ENCODE assay signal across 33 mouse cellular contexts in the genomic region with DNA sequence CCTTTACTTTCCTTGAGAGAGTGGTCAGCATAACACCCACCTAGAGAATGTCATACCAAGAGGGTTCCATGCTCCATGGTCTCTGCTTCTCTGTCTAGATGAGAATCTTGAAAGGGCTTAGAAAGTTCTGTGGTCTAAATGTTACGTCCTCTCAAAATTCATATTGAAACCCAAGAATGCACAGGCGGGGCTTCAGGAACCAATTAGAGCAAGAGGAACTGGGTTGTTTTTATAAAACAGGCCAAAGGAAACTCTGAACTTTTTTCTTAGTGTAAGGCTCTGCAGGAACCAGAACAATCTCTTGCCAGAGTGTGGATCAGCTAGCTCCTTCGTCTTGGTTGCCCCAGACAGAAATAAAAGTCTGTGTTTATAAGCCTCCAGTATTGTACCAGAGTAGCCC. TPM values are rescaled to one million over a fixed set of nuclear protein-coding genes. Genes with fewer than 3 reads are reported as not detected.
DNase-seq lines count a peak whose midpoint lies in the region; ATAC-seq and TF ChIP-seq lines count a peak whose summit lies in the region.
"Had no signal": no experiment of that assay in that cellular context is flagged by ENCODE, and none has a peak within 500 bp of the region (broad histone marks: within the 10 kb centered on the region; RNA-seq: fewer than 3 reads in every experiment).

No protein-coding gene starts in this region.

- H3K27ac ChIP-seq in liver, adult 2 months (replicated peaks; ENCODE audit: insufficient read depth, low read depth, low read length) = peak overlapping the region; percentile 67
- H3K27ac ChIP-seq in liver, embryonic 12.5 days = no peak overlapping the region
- H3K27ac ChIP-seq in midbrain, postnatal 0 days (ENCODE audit: low read depth, low read length) = no peak overlapping the region
- H3K27ac ChIP-seq: embryonic facial prominence, embryonic 15.5 days; forebrain, embryonic 12.5 days; heart, embryonic 10.5 days; hindbrain, embryonic 12.5 days; hindbrain, postnatal 0 days; left cerebral cortex, adult 2 months; limb, embryonic 12.5 days; liver, embryonic 13.5 days; macrophage; midbrain, embryonic 13.5 days had no signal

- no peak for TF ChIP-seq POLR2A in liver, adult 2 months (IDR thresholded peaks at IDR 0.05; ENCODE audit: extremely low read depth, insufficient read depth, low read length)

- peaks cover 24% of the 10 kb centered on the region; the same call in 1 of the 2 replicates for H3K4me1 ChIP-seq in liver, adult 2 months (ENCODE audit: control insufficient read depth, insufficient read depth, low read length)
- no peaks in the 10 kb centered on the region for H3K4me1 ChIP-seq in liver, embryonic 12.5 days
- no peaks in the 10 kb centered on the region for H3K4me1 ChIP-seq in midbrain, postnatal 0 days (ENCODE audit: insufficient read depth, low read length)
- H3K4me1 ChIP-seq: embryonic facial prominence, embryonic 15.5 days; forebrain, embryonic 12.5 days; heart, embryonic 10.5 days; hindbrain, embryonic 12.5 days; limb, embryonic 12.5 days; liver, embryonic 13.5 days; midbrain, embryonic 13.5 days had no signal

- DNase-seq in kidney, adult 18-20 months = peak; percentile 28
- DNase-seq in kidney, postnatal 25 days = no peak
- no peak for DNase-seq in liver, adult 2 months (ENCODE audit: extremely low read depth, low read depth, low spot score)
- no peak for DNase-seq in layer of hippocampus, adult 9-11 months
- DNase-seq in midbrain, postnatal 0 days (ENCODE audit: low spot score) = no peak
- DNase-seq: adrenal gland, postnatal 25 days; B cell, adult 2 months; cerebellum, adult 11-12 months; cerebellum, postnatal 10 days; gastrocnemius, postnatal 14 days; heart, postnatal 36 days; liver, embryonic 13.5 days; lung, adult 2 months; lung, postnatal 10 days had no signal

- no peak for TF ChIP-seq CTCF in liver, adult 2 months (IDR thresholded peaks at IDR 0.05; ENCODE audit: low read depth, low read length)
- TF ChIP-seq CTCF in midbrain, postnatal 0 days (IDR thresholded peaks at IDR 0.05) = no peak

- ATAC-seq in liver, embryonic 12.5 days = no peak
- ATAC-seq in CD4-positive, CD25-positive, alpha-beta regulatory T cell, adult 4 months = peak; percentile 75
- ATAC-seq in midbrain, postnatal 0 days (ENCODE audit: low FRiP score) = no peak
- ATAC-seq: hindbrain, postnatal 0 days; intestine, postnatal 0 days; midbrain, embryonic 13.5 days had no signal

- peaks cover 9% of the 10 kb centered on the region; the same call in 1 of the 2 replicates for H3K79me2 ChIP-seq in liver, adult 2 months (ENCODE audit: control insufficient read depth, insufficient read depth, low read length)

- 25% methylated on average over 3 of the region's 3 CpGs for WGBS in liver, adult 2 months
- 58% methylated on average over 3 of the region's 3 CpGs for WGBS in liver, embryonic 12.5 days (ENCODE audit: insufficient replicate concordance)
- 83% methylated on average over 3 of the region's 3 CpGs for WGBS in midbrain, postnatal 0 days

- peaks cover 10% of the 10 kb centered on the region for H3K36me3 ChIP-seq in liver, adult 2 months (ENCODE audit: control insufficient read depth, insufficient read depth, low read length)
- no peaks in the 10 kb centered on the region for H3K36me3 ChIP-seq in liver, embryonic 12.5 days
- no peaks in the 10 kb centered on the region for H3K36me3 ChIP-seq in midbrain, postnatal 0 days (ENCODE audit: insufficient read depth, low read length)
- H3K36me3 ChIP-seq: embryonic facial prominence, embryonic 15.5 days; forebrain, embryonic 12.5 days; heart, embryonic 10.5 days; hindbrain, embryonic 12.5 days; limb, embryonic 12.5 days; liver, embryonic 13.5 days; midbrain, embryonic 13.5 days had no signal

- H3K4me3 ChIP-seq in liver, adult 2 months (ENCODE audit: insufficient read depth, low read depth, low read length) = no peak overlapping the region
- no peak overlapping the region for H3K4me3 ChIP-seq in liver, embryonic 12.5 days
- H3K4me3 ChIP-seq in midbrain, postnatal 0 days (ENCODE audit: low read depth, low read length) = no peak overlapping the region
- H3K4me3 ChIP-seq: embryonic facial prominence, embryonic 15.5 days; forebrain, embryonic 12.5 days; heart, embryonic 10.5 days; hindbrain, embryonic 12.5 days; left cerebral cortex, adult 2 months; limb, embryonic 12.5 days; liver, embryonic 13.5 days; midbrain, embryonic 13.5 days had no signal

- 0 out of 2 replicates have a peak, but pooled peaks cover 2% of the 10 kb centered on the region for H3K9me3 ChIP-seq in liver, embryonic 12.5 days (replicated peaks)
- no peaks in the 10 kb centered on the region for H3K9me3 ChIP-seq in midbrain, postnatal 0 days (ENCODE audit: low read length)
- H3K9me3 ChIP-seq: embryonic facial prominence, embryonic 15.5 days; forebrain, embryonic 12.5 days; heart, embryonic 10.5 days; hindbrain, embryonic 12.5 days; liver, embryonic 13.5 days; midbrain, embryonic 13.5 days had no signal

- no peak overlapping the region for H3K4me2 ChIP-seq in liver, embryonic 12.5 days
- H3K4me2 ChIP-seq in midbrain, postnatal 0 days (ENCODE audit: low read depth, low read length, poor library complexity, severe bottlenecking) = no peak overlapping the region
- H3K4me2 ChIP-seq: embryonic facial prominence, embryonic 15.5 days; forebrain, embryonic 12.5 days; hindbrain, embryonic 12.5 days; limb, embryonic 12.5 days; liver, embryonic 13.5 days; midbrain, embryonic 13.5 days had no signal

- no peak overlapping the region for H3K9ac ChIP-seq in liver, adult 2 months (ENCODE audit: low read depth, low read length)
- no peak overlapping the region for H3K9ac ChIP-seq in liver, embryonic 12.5 days
- no peak overlapping the region for H3K9ac ChIP-seq in midbrain, postnatal 0 days (replicated peaks; ENCODE audit: low read length, poor library complexity, severe bottlenecking)
- H3K9ac ChIP-seq: embryonic facial prominence, embryonic 15.5 days; forebrain, embryonic 12.5 days; hindbrain, embryonic 12.5 days; limb, embryonic 12.5 days; liver, embryonic 13.5 days; midbrain, embryonic 13.5 days had no signal

- H3K27me3 ChIP-seq in liver, adult 2 months (ENCODE audit: control insufficient read depth, insufficient read depth, low read length) = no peaks in the 10 kb centered on the region
- no peaks in the 10 kb centered on the region; the same call in 1 of the 2 replicates for H3K27me3 ChIP-seq in liver, embryonic 12.5 days (replicated peaks)
- H3K27me3 ChIP-seq in midbrain, postnatal 0 days (ENCODE audit: insufficient read depth, low read length) = no peaks in the 10 kb centered on the region
- H3K27me3 ChIP-seq: embryonic facial prominence, embryonic 15.5 days; forebrain, embryonic 12.5 days; hindbrain, embryonic 12.5 days; limb, embryonic 12.5 days; midbrain, embryonic 13.5 days had no signal

RNA-seq across cellular contexts. Expression of a gene that starts 3.6 kb away (rescaled TPM):
- total RNA-seq in liver, adult 2 months (2014; rRNA removed) = 19.6 and 48.2 TPM in 2 replicates
- polyA plus RNA-seq in liver, adult 2 months (2012; rRNA removed) = 5.6 and 6.9 TPM in 2 replicates
- 8.4 and 8.5 TPM in 2 replicates for polyA plus RNA-seq in liver, embryonic 12.5 days (2016; fragmentation: Nextera tagmentation; extraction: Ambion mirVana)
- under 1 TPM in 1 of 2 experiments, not detected in 1; 0.34 TPM for polyA plus RNA-seq in CD4-positive, CD25-positive, alpha-beta regulatory T cell, adult 4 months (2017; shearing (Covaris generic))
- total RNA-seq in midbrain, postnatal 0 days (2014; rRNA removed) = not detected in 2 replicates
- 0.16 TPM in 1 of 2 replicates, not detected in the other for polyA plus RNA-seq in midbrain, postnatal 0 days (2015; fragmentation: Nextera tagmentation; extraction: Ambion mirVana)
- total RNA-seq: adrenal gland, postnatal 25 days; gastrocnemius, postnatal 14 days; granulocyte monocyte progenitor cell, adult 5-6 weeks; hindbrain, postnatal 0 days; layer of hippocampus, adult 18-20 months; layer of hippocampus, postnatal 14 days; left cerebral cortex, adult 2 months; left cerebral cortex, postnatal 25 days had no signal
- polyA plus RNA-seq: hindbrain, postnatal 0 days; intestine, postnatal 0 days; macrophage; small intestine, adult 2 months; testis, adult 2 months; thymus, postnatal 0 days had no signal

RNA-seq across cellular contexts. Expression of a gene that starts 41.1 kb away (rescaled TPM):
- total RNA-seq in liver, adult 2 months (2014; rRNA removed) = 28.8 and 29.9 TPM in 2 replicates
- polyA plus RNA-seq in liver, adult 2 months (2012; rRNA removed) = 5.3 and 9.4 TPM in 2 replicates
- 42.3 and 43.9 TPM in 2 replicates for polyA plus RNA-seq in liver, embryonic 12.5 days (2016; fragmentation: Nextera tagmentation; extraction: Ambion mirVana)
- polyA plus RNA-seq in CD4-positive, CD25-positive, alpha-beta regulatory T cell, adult 4 months (2017; shearing (Covaris generic)) = 100 to 1,000 TPM; 102 to 119 TPM
- 30.3 and 45.9 TPM in 2 replicates for total RNA-seq in midbrain, postnatal 0 days (2014; rRNA removed)
- polyA plus RNA-seq in midbrain, postnatal 0 days (2015; fragmentation: Nextera tagmentation; extraction: Ambion mirVana) = 26.2 and 31.0 TPM in 2 replicates

RNA-seq across cellular contexts. Expression of a gene that starts 53.5 kb away (rescaled TPM):
- total RNA-seq in liver, adult 2 months (2014; rRNA removed) = 0.09 and 0.20 TPM in 2 replicates
- polyA plus RNA-seq in liver, adult 2 months (2012; rRNA removed) = 0.17 and 0.35 TPM in 2 replicates
- polyA plus RNA-seq in liver, embryonic 12.5 days (2016; fragmentation: Nextera tagmentation; extraction: Ambion mirVana) = 0.79 and 1.3 TPM in 2 replicates
- polyA plus RNA-seq in CD4-positive, CD25-positive, alpha-beta regulatory T cell, adult 4 months (2017; shearing (Covaris generic)) = under 1 TPM in 1 of 2 experiments, not detected in 1; 0.12 TPM
- 80.5 and 91.4 TPM in 2 replicates for total RNA-seq in midbrain, postnatal 0 days (2014; rRNA removed)
- polyA plus RNA-seq in midbrain, postnatal 0 days (2015; fragmentation: Nextera tagmentation; extraction: Ambion mirVana) = 78.2 and 80.9 TPM in 2 replicates
- total RNA-seq: adrenal gland, postnatal 25 days; gastrocnemius, postnatal 14 days; granulocyte monocyte progenitor cell, adult 5-6 weeks had no signal
- polyA plus RNA-seq: macrophage had no signal

Comparison
In these comparisons a context has a peak if more than half of its experiments do, and no peak if none do; other contexts are left out.
1. RNA of a gene that starts 53.5 kb away (polyA plus RNA-seq): 78.2 to 80.9 TPM in midbrain, postnatal 0 days; 0.79 to 1.3 TPM in liver, embryonic 12.5 days, 0.17 to 0.35 TPM in liver, adult 2 months and 0.12 TPM in CD4-positive, CD25-positive, alpha-beta regulatory T cell, adult 4 months; every median in the first group is over 10 times any median in the second.